Mouse (Mus musculus): ENCODE results near the gene Sptbn4. TPM values are rescaled to one million over a fixed set of nuclear protein-coding genes. Genes with fewer than 3 reads are reported as not detected.

Gene Sptbn4
- polyA plus RNA-seq, 1 experiment from 2014 or later: 0.15 TPM

GRCm38 (mm10) chr7:27489270-27489869 is 41.9 kb upstream of the Sptbn4 start:
- no peak for DNase-seq (ENCODE audit: low spot score)
- H3K4me1 ChIP-seq (ENCODE audit: control insufficient read depth, insufficient read depth, low read length): peaks cover 9% of the 10 kb centered on the region; the same call in 1 of the 2 replicates
- no peak overlapping the region for H3K4me2 ChIP-seq (ENCODE audit: low read depth, severe bottlenecking)
- H3K36me3 ChIP-seq (ENCODE audit: control insufficient read depth, insufficient read depth, low read length): no peaks in the 10 kb centered on the region; the same call in 1 of the 2 replicates
- H3K9ac ChIP-seq (ENCODE audit: low read length): no peak overlapping the region
- H3K27me3 ChIP-seq (ENCODE audit: control insufficient read depth, insufficient read depth, low read length): no peaks in the 10 kb centered on the region
- H3K9me3 ChIP-seq (ENCODE audit: control insufficient read depth, low read length): no peaks in the 10 kb centered on the region
- WGBS: 94% methylated on average over 25 of the region's 25 CpGs
- no peak for ATAC-seq (ENCODE audit: insufficient number of reproducible peaks, low FRiP score, low TSS enrichment, low read depth)
- H3K27ac ChIP-seq (replicated peaks; ENCODE audit: low read depth, low read length): no peak overlapping the region
- H3K4me3 ChIP-seq (ENCODE audit: low read depth, low read length): no peak overlapping the region

- peak overlapping the region; percentile 78 for H3K4me3 ChIP-seq (ENCODE audit: low read depth, low read length)
- WGBS: 4% methylated on average over 13 of the region's 13 CpGs
- no peaks in the 10 kb centered on the region; the same call in 1 of the 2 replicates for H3K36me3 ChIP-seq (ENCODE audit: control insufficient read depth, insufficient read depth, low read length)
- no peaks in the 10 kb centered on the region for H3K9me3 ChIP-seq (ENCODE audit: control insufficient read depth, low read length)
- H3K9ac ChIP-seq (ENCODE audit: low read length): peak overlapping the region; percentile 82
- H3K27ac ChIP-seq (replicated peaks; ENCODE audit: low read depth, low read length): peak overlapping the region; percentile 97
- H3K27me3 ChIP-seq (ENCODE audit: control insufficient read depth, insufficient read depth, low read length): no peaks in the 10 kb centered on the region
- peak overlapping the region; percentile 66 for H3K4me2 ChIP-seq (ENCODE audit: low read depth, severe bottlenecking)
- DNase-seq (ENCODE audit: low spot score) (peak; percentile 42), ATAC-seq (ENCODE audit: insufficient number of reproducible peaks, low FRiP score, low TSS enrichment, low read depth) (no peak)
- peaks cover 9% of the 10 kb centered on the region; the same call in 1 of the 2 replicates for H3K4me1 ChIP-seq (ENCODE audit: control insufficient read depth, insufficient read depth, low read length)
Measured at GRCm38 (mm10) chr7:27487740-27488268, 40.3 kb upstream of the Sptbn4 start.

GRCm38 (mm10) chr7:27486770-27487697 is 39.5 kb upstream of the Sptbn4 start, which contains the start of gene Sertad1:
Gene Sertad1, plus strand, starts transcription at chr7:27486910.
- H3K36me3 ChIP-seq (ENCODE audit: control insufficient read depth, insufficient read depth, low read length): no peaks in the 10 kb centered on the region; the same call in 1 of the 2 replicates
- ATAC-seq (ENCODE audit: insufficient number of reproducible peaks, low FRiP score, low TSS enrichment, low read depth) (peak; percentile 94), DNase-seq (ENCODE audit: low spot score) (peak; percentile 100)
- peak within 1 kb of the TSS; percentile 97 for H3K27ac ChIP-seq (replicated peaks; ENCODE audit: low read depth, low read length)
- peak within 1 kb of the TSS; percentile 66 for H3K4me2 ChIP-seq (ENCODE audit: low read depth, severe bottlenecking)
- under 1% methylated on average over 79 of the region's 80 CpGs for WGBS
- peak within 1 kb of the TSS; percentile 78 for H3K4me3 ChIP-seq (ENCODE audit: low read depth, low read length)
- peak within 1 kb of the TSS; percentile 82 for H3K9ac ChIP-seq (ENCODE audit: low read length)
- peaks cover 9% of the 10 kb centered on the region; the same call in 1 of the 2 replicates for H3K4me1 ChIP-seq (ENCODE audit: control insufficient read depth, insufficient read depth, low read length)
- H3K9me3 ChIP-seq (ENCODE audit: control insufficient read depth, low read length): no peaks in the 10 kb centered on the region
- H3K27me3 ChIP-seq (ENCODE audit: control insufficient read depth, insufficient read depth, low read length): no peaks in the 10 kb centered on the region

GRCm38 (mm10) chr7:27486102-27486769 is 38.8 kb upstream of the Sptbn4 start:
- Histone ChIP-seq H3K4me1 (ENCODE audit: control insufficient read depth, insufficient read depth, low read length) (peaks cover 9% of the 10 kb centered on the region), H3K4me2 (ENCODE audit: low read depth, severe bottlenecking) (peak overlapping the region; percentile 66), H3K9ac (ENCODE audit: low read length) (no peak overlapping the region; the same call in 1 of the 2 replicates), H3K27me3 (ENCODE audit: control insufficient read depth, insufficient read depth, low read length) (no peaks in the 10 kb centered on the region), H3K4me3 (ENCODE audit: low read depth, low read length) (peak overlapping the region; percentile 78), H3K27ac (replicated peaks; ENCODE audit: low read depth, low read length) (0 out of 2 replicates have a peak overlapping the region, but pooled peaks have one; percentile 9), H3K9me3 (ENCODE audit: control insufficient read depth, low read length) (no peaks in the 10 kb centered on the region), H3K36me3 (ENCODE audit: control insufficient read depth, insufficient read depth, low read length) (no peaks in the 10 kb centered on the region; the same call in 1 of the 2 replicates)
- peak; percentile 35 for DNase-seq (ENCODE audit: low spot score)
- 3% methylated on average over 13 of the region's 13 CpGs for WGBS
- peak; percentile 2; the same call in 1 of the 2 replicates for ATAC-seq (ENCODE audit: insufficient number of reproducible peaks, low FRiP score, low TSS enrichment, low read depth)

- Histone ChIP-seq H3K4me1 (ENCODE audit: control insufficient read depth, insufficient read depth, low read length) (peaks cover 10% of the 10 kb centered on the region), H3K9me3 (ENCODE audit: control insufficient read depth, low read length) (no peaks in the 10 kb centered on the region), H3K9ac (ENCODE audit: low read length) (no peak overlapping the region), H3K4me2 (ENCODE audit: low read depth, severe bottlenecking) (no peak overlapping the region), H3K27me3 (ENCODE audit: control insufficient read depth, insufficient read depth, low read length) (no peaks in the 10 kb centered on the region), H3K4me3 (ENCODE audit: low read depth, low read length) (no peak overlapping the region), H3K27ac (replicated peaks; ENCODE audit: low read depth, low read length) (no peak overlapping the region), H3K36me3 (ENCODE audit: control insufficient read depth, insufficient read depth, low read length) (no peaks in the 10 kb centered on the region)
- ATAC-seq (ENCODE audit: insufficient number of reproducible peaks, low FRiP score, low TSS enrichment, low read depth): no peak
- DNase-seq (ENCODE audit: low spot score): no peak
- 88% methylated on average over 4 of the region's 4 CpGs for WGBS
Measured at GRCm38 (mm10) chr7:27483860-27484259, 36.4 kb upstream of the Sptbn4 start.

- Histone ChIP-seq H3K4me2 (ENCODE audit: low read depth, severe bottlenecking) (peak overlapping the region; percentile 49), H3K4me3 (ENCODE audit: low read depth, low read length) (peak overlapping the region; percentile 7), H3K27me3 (ENCODE audit: control insufficient read depth, insufficient read depth, low read length) (no peaks in the 10 kb centered on the region), H3K36me3 (ENCODE audit: control insufficient read depth, insufficient read depth, low read length) (peaks cover under 1% of the 10 kb centered on the region; the same call in 1 of the 2 replicates), H3K9ac (ENCODE audit: low read length) (peak overlapping the region; percentile 22; the same call in 1 of the 2 replicates), H3K4me1 (ENCODE audit: control insufficient read depth, insufficient read depth, low read length) (peaks cover 3% of the 10 kb centered on the region; the same call in 1 of the 2 replicates), H3K9me3 (ENCODE audit: control insufficient read depth, low read length) (no peaks in the 10 kb centered on the region), H3K27ac (replicated peaks; ENCODE audit: low read depth, low read length) (0 out of 2 replicates have a peak overlapping the region, but pooled peaks have one; percentile 10)
- peak; percentile 88 for ATAC-seq (ENCODE audit: insufficient number of reproducible peaks, low FRiP score, low TSS enrichment, low read depth)
- peak; percentile 85 for DNase-seq (ENCODE audit: low spot score)
- WGBS: 0% methylated on average over 11 of the region's 12 CpGs
Measured at GRCm38 (mm10) chr7:27481627-27481969, 34.1 kb upstream of the Sptbn4 start.

GRCm38 (mm10) chr7:27480927-27481626 is 33.6 kb upstream of the Sptbn4 start:
- Histone ChIP-seq H3K36me3 (ENCODE audit: control insufficient read depth, insufficient read depth, low read length) (peaks cover 2% of the 10 kb centered on the region; the same call in 1 of the 2 replicates), H3K4me3 (ENCODE audit: low read depth, low read length) (peak overlapping the region; percentile 7), H3K9me3 (ENCODE audit: control insufficient read depth, low read length) (no peaks in the 10 kb centered on the region), H3K9ac (ENCODE audit: low read length) (no peak overlapping the region; the same call in 1 of the 2 replicates), H3K27me3 (ENCODE audit: control insufficient read depth, insufficient read depth, low read length) (no peaks in the 10 kb centered on the region), H3K4me1 (ENCODE audit: control insufficient read depth, insufficient read depth, low read length) (peaks cover 3% of the 10 kb centered on the region; the same call in 1 of the 2 replicates), H3K4me2 (ENCODE audit: low read depth, severe bottlenecking) (peak overlapping the region; percentile 49), H3K27ac (replicated peaks; ENCODE audit: low read depth, low read length) (peak overlapping the region; percentile 36; the same call in 1 of the 2 replicates)
- DNase-seq (ENCODE audit: low spot score): no peak
- ATAC-seq (ENCODE audit: insufficient number of reproducible peaks, low FRiP score, low TSS enrichment, low read depth): no peak
- 12% methylated on average over 11 of the region's 11 CpGs for WGBS

Measured in limb, embryonic 11.5 days (tissue).